Mouse (Mus musculus) hindlimb bud, embryonic 11.5 days (tissue): ENCODE measurements around the gene Tirap.

Experiments
- DNase-seq: peaks from one replicate; pipeline ENCODE4 v3.0.0-alpha.2; 2012; ENCODE audit warnings: low read depth, low spot score; ENCODE audit errors: extremely low spot score

Gene Tirap

DNA sequence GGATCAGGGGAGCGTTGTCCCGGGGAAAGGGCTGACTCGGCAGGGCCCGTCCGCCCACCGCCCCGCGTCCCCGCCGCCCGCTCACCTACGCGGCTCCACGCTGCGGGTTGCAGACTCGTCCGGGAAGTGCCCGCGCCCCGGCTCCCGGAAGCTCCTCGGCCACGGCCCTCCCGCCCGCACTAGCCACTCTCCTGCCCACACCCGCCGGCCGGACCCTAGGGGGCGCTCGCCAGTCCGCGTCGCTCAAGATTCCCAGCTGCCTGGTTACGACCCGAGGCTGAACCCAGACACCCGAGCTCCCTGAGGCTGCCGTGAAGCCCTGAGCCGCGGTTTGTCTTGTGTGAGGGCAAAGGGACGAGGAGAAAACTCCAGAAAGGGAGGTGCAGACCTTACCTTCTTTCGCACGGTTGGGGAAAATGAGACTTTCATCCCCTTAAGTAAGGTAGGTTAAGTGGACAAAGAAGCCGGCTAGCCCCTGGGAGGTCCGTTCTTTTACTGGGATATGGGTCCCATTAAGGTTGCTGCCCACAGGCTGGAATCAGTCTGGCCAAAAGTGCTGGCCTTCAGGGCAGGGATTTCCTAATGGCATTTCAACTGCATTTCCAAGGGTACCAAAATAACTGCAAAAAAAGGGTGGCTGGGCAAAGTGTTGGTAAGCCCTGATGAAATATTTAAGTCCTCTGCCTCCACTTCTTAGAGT is at the start of gene Tirap, which contains the start of gene Srpr:
Gene Tirap (minus strand): TSS at position 520 of the 700 bp plus-strand sequence.
Gene Srpr (plus strand): TSS at position 404 of the 700 bp plus-strand sequence.
- peak; percentile 66 for DNase-seq

- DNase-seq: no peak
These were observed 49.4 kb upstream of the Tirap start for GRCm38 (mm10) chr9:35249476-35249875.

- no peak for DNase-seq
These were observed 47.3 kb upstream of the Tirap start for GRCm38 (mm10) chr9:35247405-35247804.

GRCm38 (mm10) chr9:35239734-35240133 is 39.6 kb upstream of the Tirap start:
- no peak for DNase-seq

- DNase-seq: no peak
These were observed 39.0 kb upstream of the Tirap start for GRCm38 (mm10) chr9:35238915-35239571.

- DNase-seq: no peak
These were observed 38.3 kb upstream of the Tirap start for GRCm38 (mm10) chr9:35238371-35238770.

- DNase-seq: no peak
These were observed 35.9 kb upstream of the Tirap start for GRCm38 (mm10) chr9:35235996-35236395.

DNA sequence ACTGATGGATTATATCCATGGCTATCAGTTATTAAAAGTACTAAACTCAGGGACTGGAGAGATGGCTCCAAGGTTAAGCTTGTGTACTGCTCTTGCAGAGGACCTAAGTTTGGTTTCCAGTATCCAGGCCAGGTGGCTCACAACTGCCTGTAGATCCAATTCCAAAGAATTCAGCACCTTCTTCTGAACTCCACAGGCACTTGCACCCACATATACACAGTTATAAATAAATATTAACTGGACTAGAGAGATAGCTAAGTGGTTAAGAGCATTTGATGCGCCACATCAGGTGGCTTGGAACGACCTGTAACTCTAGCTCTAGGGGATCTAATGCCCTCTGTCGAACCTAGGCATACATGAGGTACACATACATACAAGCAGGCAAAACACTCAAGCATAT is 28.6 kb upstream of the Tirap start:
- DNase-seq: no peak

GRCm38 (mm10) chr9:35223466-35223865 is 23.4 kb upstream of the Tirap start:
- DNase-seq: no peak

- DNase-seq: no peak
These were observed 17.9 kb upstream of the Tirap start for GRCm38 (mm10) chr9:35217963-35218362.

GRCm38 (mm10) chr9:35211573-35212511 is 11.8 kb upstream of the Tirap start:
- no peak for DNase-seq

GRCm38 (mm10) chr9:35210542-35211474 is 10.7 kb upstream of the Tirap start, which contains the start of gene Foxred1:
Foxred1 (minus strand) TSS chr9:35211055.
- peak; percentile 91 for DNase-seq

- DNase-seq: no peak
These were observed 4.3 kb upstream of the Tirap start for GRCm38 (mm10) chr9:35204421-35204820.

DNA sequence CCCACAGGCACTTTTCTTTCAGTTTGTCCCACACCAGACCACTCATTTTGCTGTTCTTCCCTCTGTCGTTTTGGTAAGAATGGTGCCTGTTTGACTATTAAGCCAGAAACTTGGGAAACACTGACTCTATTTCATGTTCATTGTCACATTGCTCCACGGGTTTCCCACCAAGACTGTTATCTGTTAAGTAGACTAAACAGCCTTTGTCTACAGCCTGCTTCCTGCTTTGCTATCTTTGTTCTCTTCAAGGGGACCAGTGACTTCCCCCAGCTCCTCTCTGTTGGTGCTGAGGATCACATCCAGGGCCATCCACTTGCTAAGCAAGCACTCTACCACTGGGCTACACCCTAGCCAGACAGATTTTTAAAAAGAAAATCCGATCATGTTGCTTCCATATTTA is 3.4 kb upstream of the Tirap start:
- DNase-seq: no peak

DNA sequence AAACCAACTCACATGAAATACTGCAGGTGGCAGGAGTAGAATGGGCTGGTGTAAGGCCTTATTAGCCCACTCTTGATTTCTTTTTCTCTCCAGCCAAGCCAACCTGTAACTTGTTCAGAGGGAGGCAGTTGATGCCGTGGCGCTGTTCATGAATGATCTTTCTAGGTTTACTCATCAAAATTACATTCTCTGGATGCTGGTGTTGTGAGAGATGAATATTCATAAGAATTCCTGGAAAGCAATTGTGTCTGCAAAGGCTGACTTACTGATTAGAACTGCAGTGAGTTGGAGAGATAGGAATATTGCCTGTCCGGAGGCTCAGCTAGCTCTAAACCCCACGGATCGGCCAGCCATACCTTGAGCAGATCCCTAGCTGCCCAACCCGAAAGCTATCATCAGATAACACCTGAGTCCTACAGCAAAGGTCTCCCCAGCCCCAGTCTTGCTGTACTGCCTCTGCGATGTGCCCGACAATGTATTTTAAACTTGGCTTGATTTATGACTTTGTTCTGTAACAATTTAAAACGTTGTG is 504 bp upstream of the Tirap start:
- DNase-seq: no peak

- no peak for DNase-seq
These were observed 933 bp downstream of the Tirap start for GRCm38 (mm10) chr9:35198945-35199771.

DNA sequence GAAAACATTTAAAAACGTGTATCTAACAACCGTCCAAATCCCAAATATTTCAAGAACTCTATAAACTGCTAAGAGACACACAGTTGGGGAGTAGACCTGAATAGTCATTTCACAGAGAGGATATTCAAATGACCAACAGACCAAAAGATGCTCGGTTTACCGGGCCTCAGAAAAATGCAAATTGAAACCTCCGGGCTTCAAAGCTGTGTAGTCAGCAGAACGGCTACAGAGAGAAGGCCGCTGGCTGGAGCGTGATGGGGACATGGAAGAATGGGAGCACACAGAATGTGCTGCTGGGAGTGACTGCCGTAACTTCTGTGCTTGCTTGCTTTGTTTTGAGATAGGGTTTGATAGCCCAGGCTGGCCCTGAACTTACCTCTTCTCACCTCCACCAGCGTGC is 1.7 kb downstream of the Tirap start:
- no peak for DNase-seq

DNA sequence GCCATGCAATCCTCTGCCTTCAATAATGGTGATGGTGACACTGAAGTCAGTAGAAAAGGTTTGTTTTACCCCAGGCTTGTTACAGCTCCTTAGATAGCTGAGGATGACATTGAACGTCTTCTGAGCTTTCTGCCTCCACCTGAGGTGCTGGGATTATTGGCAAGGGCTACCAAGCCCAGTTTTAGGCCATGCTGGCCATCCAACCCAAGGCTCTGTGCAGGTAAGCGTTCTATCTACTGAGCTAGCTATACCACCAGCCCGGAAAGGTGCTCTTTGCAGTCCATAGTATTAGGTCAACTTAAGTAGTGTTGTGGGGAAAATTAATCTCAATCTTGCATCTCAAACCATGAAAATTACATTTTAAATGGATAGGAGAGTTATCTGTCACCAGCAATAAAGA is 2.5 kb downstream of the Tirap start:
- DNase-seq: no peak

GRCm38 (mm10) chr9:35194048-35194447 is 6.0 kb downstream of the Tirap start:
- no peak for DNase-seq
